Mouse (Mus musculus): ENCODE results near the gene Jazf1.

GRCm38 (mm10) chr6:52790316-52790715 lies 278.1 kb downstream of the Jazf1 start:
- TF ChIP-seq CTCF (IDR thresholded peaks at IDR 0.05; ENCODE audit: extremely low read depth, insufficient read length, insufficient replicate concordance, low read depth, low read length), result no peak
- no peak for TF ChIP-seq POLR2A (IDR thresholded peaks at IDR 0.05; ENCODE audit: low read depth, low read length)
